Mouse (Mus musculus): Measurements from ENCODE around the gene Cab39l. TPM values are rescaled to one million over a fixed set of nuclear protein-coding genes. Genes with fewer than 3 reads are reported as not detected.

Cab39l gene
- polyA plus RNA-seq, 1 experiment from 2014 or later = 30.6 TPM

DNA sequence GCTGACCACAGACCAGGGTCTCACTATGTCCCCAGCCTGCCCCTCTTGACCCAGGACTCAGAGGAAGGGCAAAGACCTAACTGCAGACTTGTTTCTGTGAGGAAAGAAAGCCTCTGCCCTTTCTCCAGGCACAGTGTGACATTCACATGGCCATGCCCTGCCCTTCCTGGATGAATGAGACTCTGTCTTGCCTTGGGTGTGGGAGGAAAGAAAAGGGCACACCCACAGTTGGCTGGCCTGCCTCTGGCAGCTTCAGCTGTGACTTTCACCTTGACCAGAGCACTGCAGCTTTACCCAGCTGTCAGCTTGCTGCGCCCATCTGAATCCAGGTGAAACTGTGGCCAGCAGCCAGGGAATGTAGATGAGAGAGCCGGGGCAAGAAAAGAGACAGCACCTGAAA, 110.1 kb downstream of the Cab39l start:
- Histone ChIP-seq H3K9me3 (no peaks in the 10 kb centered on the region), H3K27ac (no peak overlapping the region), H3K4me1 (no peaks in the 10 kb centered on the region), H3K27me3 (replicated peaks) (no peaks in the 10 kb centered on the region), H3K36me3 (no peaks in the 10 kb centered on the region), H3K4me2 (replicated peaks) (no peak overlapping the region), H3K9ac (no peak overlapping the region), H3K4me3 (no peak overlapping the region)
- 94% methylated on average over 2 of the region's 2 CpGs for WGBS
- ATAC-seq (ENCODE audit: low FRiP score, low read depth) = no peak

- no peak for ATAC-seq (ENCODE audit: low FRiP score, low read depth)
- H3K9me3 ChIP-seq = no peaks in the 10 kb centered on the region
- WGBS = 80% methylated on average over 8 of the region's 8 CpGs
Observed at GRCm38 (mm10) chr14:59551956-59552355, 111.2 kb downstream of the Cab39l start.

GRCm38 (mm10) chr14:59554025-59554424, 113.3 kb downstream of the Cab39l start:
- Histone ChIP-seq H3K4me3 (no peak overlapping the region), H3K36me3 (no peaks in the 10 kb centered on the region), H3K4me1 (no peaks in the 10 kb centered on the region), H3K27ac (no peak overlapping the region), H3K4me2 (replicated peaks) (no peak overlapping the region), H3K27me3 (replicated peaks) (no peaks in the 10 kb centered on the region), H3K9me3 (no peaks in the 10 kb centered on the region), H3K9ac (no peak overlapping the region)
- 82% methylated on average over 5 of the region's 5 CpGs for WGBS
- no peak for ATAC-seq (ENCODE audit: low FRiP score, low read depth)

More at GRCm38 (mm10) chr14:59551956-59552355, 111.2 kb downstream of the Cab39l start:
- H3K36me3 ChIP-seq = no peaks in the 10 kb centered on the region
- H3K4me3 ChIP-seq = no peak overlapping the region
- no peak overlapping the region for H3K4me2 ChIP-seq (replicated peaks)
- H3K27ac ChIP-seq = no peak overlapping the region
- no peaks in the 10 kb centered on the region for H3K27me3 ChIP-seq (replicated peaks)
- no peaks in the 10 kb centered on the region for H3K4me1 ChIP-seq
- no peak overlapping the region for H3K9ac ChIP-seq

GRCm38 (mm10) chr14:59555018-59555417, 114.2 kb downstream of the Cab39l start:
- no peak overlapping the region for H3K4me2 ChIP-seq (replicated peaks)
- H3K4me3 ChIP-seq = no peak overlapping the region
- no peaks in the 10 kb centered on the region for H3K36me3 ChIP-seq
- no peaks in the 10 kb centered on the region for H3K27me3 ChIP-seq (replicated peaks)
- no peak for ATAC-seq (ENCODE audit: low FRiP score, low read depth)
- no peak overlapping the region for H3K27ac ChIP-seq
- H3K9me3 ChIP-seq = no peaks in the 10 kb centered on the region
- no peak overlapping the region for H3K9ac ChIP-seq
- H3K4me1 ChIP-seq = no peaks in the 10 kb centered on the region
- WGBS = 83% methylated on average over 8 of the region's 8 CpGs

- Histone ChIP-seq H3K36me3 (no peaks in the 10 kb centered on the region), H3K27ac (no peak overlapping the region), H3K4me2 (replicated peaks) (no peak overlapping the region), H3K9ac (no peak overlapping the region), H3K4me3 (no peak overlapping the region), H3K27me3 (replicated peaks) (no peaks in the 10 kb centered on the region), H3K4me1 (no peaks in the 10 kb centered on the region), H3K9me3 (no peaks in the 10 kb centered on the region)
- ATAC-seq (ENCODE audit: low FRiP score, low read depth) = 0 out of 2 replicates have a peak, but pooled peaks have one; percentile 37
- WGBS = 60% methylated on average over 13 of the region's 13 CpGs
Observed at GRCm38 (mm10) chr14:59555928-59556531, 115.3 kb downstream of the Cab39l start.

DNA sequence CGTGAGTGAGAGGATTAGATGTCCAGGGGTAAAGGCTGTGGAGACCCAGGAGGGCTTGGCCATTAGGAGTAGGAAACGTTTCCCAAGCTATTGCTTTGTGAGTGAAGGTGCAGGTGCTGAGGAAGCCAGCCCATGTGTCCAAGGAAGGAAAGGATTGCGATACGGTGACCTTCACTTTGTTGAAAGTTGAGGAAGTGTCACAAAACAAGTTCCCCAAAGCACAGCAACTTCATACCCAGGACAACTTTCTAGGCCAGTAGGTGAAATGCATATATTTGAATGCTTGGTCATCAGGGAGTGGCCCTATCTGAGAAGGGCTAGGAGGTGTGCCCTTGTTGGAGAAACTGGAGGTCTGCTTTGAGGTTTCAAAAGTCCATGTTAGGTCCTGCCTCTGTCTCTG, 116.3 kb downstream of the Cab39l start:
- WGBS = 86% methylated on average over 4 of the region's 4 CpGs
- no peaks in the 10 kb centered on the region for H3K36me3 ChIP-seq
- H3K4me2 ChIP-seq (replicated peaks) = no peak overlapping the region
- H3K27ac ChIP-seq = no peak overlapping the region
- no peaks in the 10 kb centered on the region for H3K4me1 ChIP-seq
- ATAC-seq (ENCODE audit: low FRiP score, low read depth) = no peak
- H3K4me3 ChIP-seq = no peak overlapping the region
- H3K9ac ChIP-seq = no peak overlapping the region
- H3K9me3 ChIP-seq = no peaks in the 10 kb centered on the region
- H3K27me3 ChIP-seq (replicated peaks) = no peaks in the 10 kb centered on the region

GRCm38 (mm10) chr14:59557886-59558285, 117.1 kb downstream of the Cab39l start:
- no peaks in the 10 kb centered on the region for H3K4me1 ChIP-seq
- H3K9me3 ChIP-seq = no peaks in the 10 kb centered on the region
- H3K4me2 ChIP-seq (replicated peaks) = no peak overlapping the region
- H3K36me3 ChIP-seq = no peaks in the 10 kb centered on the region
- H3K9ac ChIP-seq = no peak overlapping the region
- no peak overlapping the region for H3K4me3 ChIP-seq
- H3K27ac ChIP-seq = no peak overlapping the region
- ATAC-seq (ENCODE audit: low FRiP score, low read depth) = no peak
- 23% methylated on average over 1 of the region's 1 CpGs for WGBS
- H3K27me3 ChIP-seq (replicated peaks) = no peaks in the 10 kb centered on the region

- no peaks in the 10 kb centered on the region for H3K27me3 ChIP-seq (replicated peaks)
- H3K9me3 ChIP-seq = no peaks in the 10 kb centered on the region
- H3K36me3 ChIP-seq = peaks cover 19% of the 10 kb centered on the region
- H3K9ac ChIP-seq = no peak overlapping the region
- no peak overlapping the region for H3K27ac ChIP-seq
- ATAC-seq (ENCODE audit: low FRiP score, low read depth) = no peak
- H3K4me3 ChIP-seq = no peak overlapping the region
- H3K4me2 ChIP-seq (replicated peaks) = no peak overlapping the region
- H3K4me1 ChIP-seq = no peaks in the 10 kb centered on the region
- WGBS = 87% methylated on average over 6 of the region's 6 CpGs
Observed at GRCm38 (mm10) chr14:59566756-59567155, 126.0 kb downstream of the Cab39l start.

GRCm38 (mm10) chr14:59576385-59576784, 135.6 kb downstream of the Cab39l start:
- H3K4me3 ChIP-seq = no peak overlapping the region
- no peaks in the 10 kb centered on the region for H3K4me1 ChIP-seq
- WGBS = 89% methylated on average over 5 of the region's 5 CpGs
- H3K9ac ChIP-seq = no peak overlapping the region
- H3K27ac ChIP-seq = no peak overlapping the region
- H3K4me2 ChIP-seq (replicated peaks) = no peak overlapping the region
- peaks cover 24% of the 10 kb centered on the region for H3K36me3 ChIP-seq
- ATAC-seq (ENCODE audit: low FRiP score, low read depth) = no peak
- no peaks in the 10 kb centered on the region for H3K9me3 ChIP-seq
- H3K27me3 ChIP-seq (replicated peaks) = no peaks in the 10 kb centered on the region

DNA sequence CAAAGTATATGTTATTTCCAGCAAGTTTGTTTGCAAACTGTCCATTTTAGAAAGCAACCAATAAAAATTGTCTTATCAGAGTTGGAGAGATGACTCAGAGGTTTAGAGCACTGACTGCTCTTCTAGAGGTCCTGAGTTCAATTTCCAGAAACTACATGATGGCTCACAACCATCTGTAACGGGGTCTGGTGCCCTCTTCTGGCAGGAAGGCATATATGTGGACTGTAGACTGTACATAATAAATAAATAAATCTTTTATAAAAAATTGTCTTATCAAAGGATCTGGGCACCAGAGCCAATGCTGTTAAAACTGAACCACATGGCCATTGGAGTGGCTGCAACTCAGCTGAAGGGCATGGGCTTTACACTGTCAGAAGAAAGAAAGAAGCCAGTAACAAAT, 149.8 kb downstream of the Cab39l start:
- no peaks in the 10 kb centered on the region for H3K4me1 ChIP-seq
- no peak overlapping the region for H3K27ac ChIP-seq
- H3K4me3 ChIP-seq = no peak overlapping the region
- WGBS = 89% methylated on average over 1 of the region's 1 CpGs
- H3K36me3 ChIP-seq = peaks cover 37% of the 10 kb centered on the region
- H3K9me3 ChIP-seq = no peaks in the 10 kb centered on the region
- H3K27me3 ChIP-seq (replicated peaks) = no peaks in the 10 kb centered on the region
- no peak overlapping the region for H3K9ac ChIP-seq
- no peak for ATAC-seq (ENCODE audit: low FRiP score, low read depth)
- H3K4me2 ChIP-seq (replicated peaks) = no peak overlapping the region

- 62% methylated on average over 8 of the region's 8 CpGs for WGBS
- Histone ChIP-seq H3K27ac (no peak overlapping the region), H3K9ac (no peak overlapping the region), H3K4me2 (replicated peaks) (no peak overlapping the region), H3K9me3 (no peaks in the 10 kb centered on the region), H3K36me3 (peaks cover 24% of the 10 kb centered on the region), H3K4me3 (no peak overlapping the region), H3K27me3 (replicated peaks) (no peaks in the 10 kb centered on the region), H3K4me1 (peaks cover 4% of the 10 kb centered on the region)
- no peak for ATAC-seq (ENCODE audit: low FRiP score, low read depth)
Observed at GRCm38 (mm10) chr14:59591901-59592300, 151.1 kb downstream of the Cab39l start.

GRCm38 (mm10) chr14:59592593-59592992, 151.8 kb downstream of the Cab39l start:
- Histone ChIP-seq H3K27ac (no peak overlapping the region), H3K27me3 (replicated peaks) (no peaks in the 10 kb centered on the region), H3K4me2 (replicated peaks) (no peak overlapping the region), H3K9ac (no peak overlapping the region), H3K9me3 (no peaks in the 10 kb centered on the region), H3K36me3 (peaks cover 24% of the 10 kb centered on the region), H3K4me1 (peaks cover 9% of the 10 kb centered on the region), H3K4me3 (no peak overlapping the region)
- WGBS = 75% methylated on average over 3 of the region's 3 CpGs
- ATAC-seq (ENCODE audit: low FRiP score, low read depth) = no peak

DNA sequence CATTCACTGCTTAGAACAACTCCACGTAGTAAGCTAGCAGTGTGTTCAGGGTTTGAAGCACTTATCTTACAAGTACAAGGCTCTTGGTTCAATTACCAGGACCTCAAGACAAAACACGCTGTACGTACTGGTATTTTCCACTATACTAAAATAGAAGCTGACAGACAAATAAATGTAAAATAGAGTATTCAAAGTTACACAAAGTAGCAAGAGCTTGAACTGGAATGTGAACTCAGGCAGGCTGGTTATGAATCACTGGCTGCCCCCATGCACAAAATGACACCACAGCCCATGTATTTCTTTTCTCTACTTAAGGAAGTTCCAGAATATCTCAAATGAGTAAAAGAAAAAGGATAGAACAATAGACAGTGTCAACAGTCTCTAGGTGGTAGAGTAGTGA, 154.2 kb downstream of the Cab39l start:
- 93% methylated on average over 3 of the region's 3 CpGs for WGBS
- Histone ChIP-seq H3K9me3 (no peaks in the 10 kb centered on the region), H3K27me3 (replicated peaks) (no peaks in the 10 kb centered on the region), H3K9ac (no peak overlapping the region), H3K4me1 (peaks cover 9% of the 10 kb centered on the region), H3K4me2 (replicated peaks) (no peak overlapping the region), H3K36me3 (0 out of 2 replicates have a peak, but pooled peaks cover 4% of the 10 kb centered on the region), H3K4me3 (no peak overlapping the region), H3K27ac (no peak overlapping the region)
- no peak for ATAC-seq (ENCODE audit: low FRiP score, low read depth)

Measured in neural tube, embryonic 12.5 days (tissue).